Mouse (Mus musculus) CD4-positive helper T cell, adult 2 months (primary cell): ENCODE measurements around the gene Gltp.

Source experiments
- DNase-seq: peaks from one replicate; pipeline ENCODE4 v3.0.0-alpha.2; 2012; ENCODE audit warnings: low read depth, missing footprints, low spot score

The Gltp gene

GRCm38 (mm10) chr5:114661029-114661428, 29.8 kb downstream of the Gltp start:
- DNase-seq: no peak

GRCm38 (mm10) chr5:114658255-114658654, 32.5 kb downstream of the Gltp start, which contains the start of gene Trpv4:
Trpv4 (minus strand) TSS chr5:114658421.
- DNase-seq: no peak

- no peak for DNase-seq
Observed at GRCm38 (mm10) chr5:114657426-114657825, 33.4 kb downstream of the Gltp start.

GRCm38 (mm10) chr5:114656305-114656704, 34.5 kb downstream of the Gltp start:
- DNase-seq: no peak

GRCm38 (mm10) chr5:114655721-114656120, 35.1 kb downstream of the Gltp start:
- DNase-seq: no peak

- DNase-seq: no peak
Observed at GRCm38 (mm10) chr5:114653656-114654437, 36.9 kb downstream of the Gltp start.

GRCm38 (mm10) chr5:114651449-114651848, 39.3 kb downstream of the Gltp start:
- DNase-seq: no peak

- no peak for DNase-seq
Observed at GRCm38 (mm10) chr5:114651002-114651401, 39.8 kb downstream of the Gltp start.

GRCm38 (mm10) chr5:114648728-114649311, 42.0 kb downstream of the Gltp start:
- no peak for DNase-seq

GRCm38 (mm10) chr5:114647211-114647974, 43.4 kb downstream of the Gltp start:
- no peak for DNase-seq

GRCm38 (mm10) chr5:114645916-114646315, 44.9 kb downstream of the Gltp start:
- no peak for DNase-seq

GRCm38 (mm10) chr5:114644918-114645317, 45.9 kb downstream of the Gltp start:
- DNase-seq: no peak

- no peak for DNase-seq
Observed at GRCm38 (mm10) chr5:114640809-114641208, 50.0 kb downstream of the Gltp start.

GRCm38 (mm10) chr5:114639645-114639957, 51.2 kb downstream of the Gltp start:
- no peak for DNase-seq

GRCm38 (mm10) chr5:114638769-114639644, 51.8 kb downstream of the Gltp start:
- peak; percentile 85 for DNase-seq

- DNase-seq: no peak
Observed at GRCm38 (mm10) chr5:114636091-114636490, 54.7 kb downstream of the Gltp start.

- peak; percentile 36 for DNase-seq
Observed at GRCm38 (mm10) chr5:114631336-114631735, 59.4 kb downstream of the Gltp start.

GRCm38 (mm10) chr5:114625590-114625989, 65.2 kb downstream of the Gltp start:
- peak; percentile 60 for DNase-seq

GRCm38 (mm10) chr5:114620305-114620704, 70.5 kb downstream of the Gltp start:
- DNase-seq: peak; percentile 58
